Mouse (Mus musculus) megakaryocyte, embryonic 14.5 days (primary cell): ENCODE measurements at regions not wholly inside any gene's neighbourhood (a gene's known extent, or its start where the extent isn't known, plus 50 kb on each side); places are given as distances from the start of the nearest gene placed in this dataset.

Experiments used
- FLI1 ChIP-seq: IDR thresholded peaks from 2 replicates; pipeline ENCODE4 v1.6.1; 2012; ENCODE audit warnings: low read length, inconsistent platforms, mixed read lengths
- GATA1 ChIP-seq: IDR thresholded peaks from 3 replicates; pipeline ENCODE4 v1.6.1; 2012; ENCODE audit warnings: mixed read lengths, low read length, inconsistent platforms, borderline replicate concordance

DNA sequence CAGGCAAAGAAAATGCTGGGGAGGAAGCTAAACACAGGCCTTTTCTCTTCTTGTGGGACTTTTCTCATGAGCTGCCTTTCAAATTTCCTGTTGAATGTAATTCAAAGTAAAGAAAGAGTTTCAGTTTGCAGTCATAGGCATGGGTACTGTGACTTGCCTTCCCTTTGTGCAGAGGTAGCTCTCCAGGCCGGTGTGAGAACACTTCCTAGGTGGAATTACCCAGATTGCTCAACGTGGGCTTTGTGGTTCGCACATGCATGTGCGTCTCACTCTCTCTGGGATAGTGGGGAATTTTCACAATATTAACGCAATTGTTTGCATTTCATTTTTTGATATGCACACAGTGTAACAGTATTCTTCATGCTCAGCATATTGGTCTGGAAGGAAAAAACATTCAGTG lies 63.4 kb upstream of the Myb start:
- no peak for TF ChIP-seq GATA1
- TF ChIP-seq FLI1, result no peak
